Mouse (Mus musculus) MN1 (cell line): ENCODE results near the gene Cracr2b.
"Not testable (repeated sequence)": the region's sequence is repeated elsewhere in the genome, so short reads cannot be mapped to it uniquely, and the experiment has no call there.

ENCODE experiments used
- DNase-seq: peaks from one replicate; pipeline ENCODE4 v3.0.0-alpha.2; 2016; ENCODE audit warnings: low spot score

Cracr2b gene

GRCm38 (mm10) chr7:141433517-141434400 is 27.1 kb upstream of the Cracr2b start:
- DNase-seq = no peak

- DNase-seq = no peak
These were observed 26.4 kb upstream of the Cracr2b start for GRCm38 (mm10) chr7:141434464-141434863.

- peak; percentile 59 for DNase-seq
These were observed 25.6 kb upstream of the Cracr2b start for GRCm38 (mm10) chr7:141435129-141435855.

DNA sequence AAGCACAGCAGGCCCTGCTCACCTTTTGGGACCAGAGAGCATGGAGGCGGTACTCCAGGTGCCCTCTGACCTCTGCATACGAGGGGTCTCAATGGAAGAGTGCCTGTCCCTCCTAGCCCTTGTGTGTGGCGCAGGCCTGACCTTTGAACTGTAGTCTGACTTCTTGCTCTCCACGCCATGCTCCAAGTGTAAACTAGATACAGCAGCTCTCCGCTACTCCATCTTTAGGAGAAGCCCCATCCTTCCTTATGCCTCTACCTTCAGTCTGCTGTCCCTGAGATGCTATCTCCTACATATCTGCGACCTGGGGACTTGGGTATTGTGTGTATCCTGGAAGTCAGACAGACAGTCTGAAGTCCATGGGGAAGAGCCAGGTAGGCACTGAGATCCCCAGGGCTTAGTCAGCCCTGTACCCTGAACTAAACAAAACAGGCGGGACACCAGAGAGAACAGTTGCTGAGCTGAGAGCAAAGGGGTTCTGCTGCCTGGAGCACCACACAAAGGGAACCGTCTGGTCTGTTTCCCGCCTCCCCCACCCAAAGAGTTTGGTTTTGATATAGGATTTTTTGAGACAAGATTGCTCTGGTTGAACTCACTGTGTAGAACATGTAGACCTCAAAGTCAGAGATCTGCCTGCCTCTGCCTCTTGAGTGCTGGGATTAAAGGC is 24.9 kb upstream of the Cracr2b start:
- DNase-seq = no peak

DNA sequence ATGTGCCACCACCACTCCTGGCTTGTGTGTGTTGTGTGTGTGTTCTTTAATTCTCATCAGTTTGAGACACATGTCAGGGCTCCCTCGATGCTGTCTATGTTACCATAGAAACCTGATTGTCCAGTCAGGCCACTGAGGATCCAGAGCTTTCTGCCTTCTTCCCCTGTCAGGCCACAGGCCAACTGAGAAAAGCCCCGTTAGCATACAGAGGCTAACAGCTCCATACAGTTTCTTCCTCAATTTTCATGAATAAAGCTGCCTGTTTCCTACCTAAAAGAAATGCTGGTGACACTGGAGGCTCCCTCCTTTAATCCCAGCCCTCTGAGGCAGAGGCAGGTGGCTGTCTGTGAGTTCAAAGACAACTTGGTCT is 24.4 kb upstream of the Cracr2b start:
- no peak for DNase-seq

- DNase-seq = peak; percentile 86
These were observed 23.4 kb upstream of the Cracr2b start, which contains the start of gene Slc25a22 for GRCm38 (mm10) chr7:141437178-141438120. TSS of gene Slc25a22 (minus strand) at chr7:141437892.

GRCm38 (mm10) chr7:141438201-141438968 is 22.5 kb upstream of the Cracr2b start:
- no peak for DNase-seq

- no peak for DNase-seq
These were observed 21.7 kb upstream of the Cracr2b start for GRCm38 (mm10) chr7:141439140-141439679.

DNA sequence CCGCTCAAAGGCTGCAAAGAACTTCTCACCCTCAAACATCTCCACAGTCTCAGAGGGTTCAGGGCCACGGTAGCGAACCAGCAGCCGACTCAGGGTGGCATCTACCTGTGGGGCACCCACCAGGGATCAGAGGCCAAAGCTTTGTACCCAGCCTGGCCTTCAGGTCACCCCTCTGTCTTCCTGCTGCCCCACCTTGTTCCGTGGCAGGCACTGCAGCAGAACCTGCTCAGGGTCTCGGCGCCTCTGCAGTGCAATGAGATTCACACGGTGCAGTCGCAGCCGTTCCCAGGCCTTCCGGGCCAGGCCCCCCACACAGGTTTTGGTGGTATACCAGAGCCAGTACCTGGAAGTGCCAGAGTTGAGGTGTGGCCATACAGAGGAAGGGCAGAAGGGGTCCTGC is 21.1 kb upstream of the Cracr2b start:
- DNase-seq = no peak

DNA sequence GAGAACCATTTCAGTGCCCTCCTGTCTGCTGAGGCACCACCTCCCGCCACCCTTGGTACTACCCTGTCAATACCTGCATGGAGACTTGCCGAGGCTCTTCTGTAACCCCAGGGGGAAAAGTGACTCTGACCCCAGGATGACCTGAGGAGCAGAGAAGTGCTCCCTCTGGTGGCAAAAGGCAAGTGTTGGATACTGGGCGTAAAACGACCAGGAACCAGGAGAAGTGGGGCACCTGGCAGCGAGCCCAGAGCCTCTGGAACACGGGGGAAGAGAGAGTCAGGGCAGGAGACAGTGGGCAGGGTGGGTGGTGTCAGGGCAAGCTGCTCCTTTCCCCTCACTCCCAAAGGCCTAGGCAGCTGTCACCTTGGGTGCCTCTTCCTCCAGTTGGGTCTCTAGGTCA is 20.3 kb upstream of the Cracr2b start:
- DNase-seq = peak; percentile 83

DNA sequence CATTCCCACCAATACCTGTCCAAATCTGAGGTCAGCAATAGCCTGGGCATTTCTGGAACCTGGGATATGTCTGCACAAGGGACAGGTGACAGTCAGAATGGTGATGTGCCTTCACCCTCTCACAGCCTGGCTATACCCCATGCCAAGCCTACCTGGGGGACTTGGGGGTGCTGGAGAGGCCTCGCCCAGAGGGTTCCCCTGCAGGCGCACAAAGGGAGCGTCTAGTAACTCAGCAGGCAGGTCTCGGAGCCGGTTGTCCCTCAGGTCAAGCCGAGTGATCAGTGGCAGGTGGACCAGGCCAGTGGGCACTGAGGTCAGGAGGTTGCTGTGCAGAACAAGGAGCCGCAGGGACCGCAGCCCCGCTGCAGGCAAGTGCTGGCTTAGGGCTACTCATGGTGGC is 19.4 kb upstream of the Cracr2b start:
- DNase-seq = no peak

DNA sequence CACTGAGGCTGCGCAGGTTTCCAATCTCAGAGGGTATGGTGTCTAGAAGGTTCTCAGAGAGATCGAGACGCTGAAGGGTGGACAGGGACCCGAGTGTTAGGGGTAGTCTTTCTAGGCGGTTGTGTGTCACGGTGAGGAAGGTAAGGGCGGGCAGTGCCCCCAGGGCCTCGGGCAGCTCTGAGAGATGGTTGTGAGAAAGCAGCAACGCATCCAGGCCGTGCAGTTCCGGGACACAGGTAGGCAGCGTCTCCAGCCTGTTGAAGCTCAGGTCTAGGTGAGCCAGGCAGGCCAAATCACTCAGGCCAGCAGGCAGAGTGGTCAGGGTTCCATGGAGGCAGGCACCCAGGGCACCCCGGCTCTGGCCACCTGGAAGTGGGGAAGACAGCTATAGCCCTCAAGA is 18.7 kb upstream of the Cracr2b start:
- no peak for DNase-seq

DNA sequence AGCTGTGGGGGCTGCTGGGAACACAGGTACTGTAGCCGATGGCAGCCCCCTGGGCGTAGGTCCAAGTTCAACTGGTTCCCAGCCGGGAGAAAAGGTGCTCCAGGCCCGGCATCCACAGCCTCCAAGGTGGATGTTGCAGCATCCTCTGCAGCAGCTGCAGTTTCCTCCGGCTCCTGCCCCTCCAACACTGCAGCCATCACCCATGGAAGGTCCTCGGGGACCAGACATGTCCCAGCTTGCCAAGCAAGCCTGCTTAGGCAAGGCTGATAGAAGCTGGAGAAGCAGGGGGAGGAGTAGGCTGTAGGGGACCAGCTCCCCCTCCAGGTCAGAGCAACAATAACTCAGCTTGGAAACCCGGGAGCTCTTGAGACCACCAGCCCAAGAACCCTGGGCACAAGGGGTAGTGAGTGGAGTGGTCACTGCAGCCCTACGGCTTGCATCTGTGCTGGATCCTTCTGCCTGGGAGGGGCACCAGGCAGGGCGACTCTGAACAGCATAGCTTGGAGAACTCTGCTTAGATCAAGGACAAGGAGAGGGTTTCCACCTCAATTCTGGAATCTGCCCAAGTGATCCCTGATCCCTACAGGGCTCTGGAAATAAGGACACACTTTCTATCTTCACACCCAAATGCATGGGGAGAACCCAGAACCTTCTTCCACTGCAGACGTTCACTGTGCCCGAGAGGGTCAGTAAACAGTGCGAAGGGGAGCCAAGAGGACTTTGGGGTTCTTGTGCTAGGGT is 17.6 kb upstream of the Cracr2b start:
- DNase-seq = peak; percentile 72

GRCm38 (mm10) chr7:141443828-141444237 is 17.1 kb upstream of the Cracr2b start, which contains the start of gene Pidd1:
TSS of gene Pidd1 (minus strand) at chr7:141444025.
- peak; percentile 80 for DNase-seq

DNA sequence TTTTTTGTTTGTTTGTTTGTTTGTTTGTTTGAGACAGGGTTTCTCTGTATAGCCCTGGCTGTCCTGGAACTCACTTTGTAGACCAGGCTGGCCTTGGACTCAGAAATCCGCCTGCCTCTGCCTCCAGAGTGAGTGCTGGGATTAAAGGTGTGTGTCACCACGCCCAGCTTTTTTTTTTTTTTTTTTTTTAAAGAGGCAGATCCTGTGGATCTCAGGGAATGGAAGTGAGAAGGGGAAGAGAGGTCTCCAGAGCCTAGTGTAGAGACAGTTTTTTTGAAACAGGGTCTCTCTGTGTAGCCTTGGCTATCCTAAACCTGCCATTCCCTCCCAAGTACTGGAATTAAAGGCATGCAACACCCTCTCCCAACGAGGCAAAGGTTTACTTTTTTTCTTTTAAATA is 14.5 kb upstream of the Cracr2b start:
- not testable (repeated sequence) for DNase-seq

GRCm38 (mm10) chr7:141447110-141447991 is 13.5 kb upstream of the Cracr2b start, which contains the start of gene Rplp2:
TSS of gene Rplp2 (plus strand) at chr7:141447370.
- DNase-seq = peak; percentile 91

DNA sequence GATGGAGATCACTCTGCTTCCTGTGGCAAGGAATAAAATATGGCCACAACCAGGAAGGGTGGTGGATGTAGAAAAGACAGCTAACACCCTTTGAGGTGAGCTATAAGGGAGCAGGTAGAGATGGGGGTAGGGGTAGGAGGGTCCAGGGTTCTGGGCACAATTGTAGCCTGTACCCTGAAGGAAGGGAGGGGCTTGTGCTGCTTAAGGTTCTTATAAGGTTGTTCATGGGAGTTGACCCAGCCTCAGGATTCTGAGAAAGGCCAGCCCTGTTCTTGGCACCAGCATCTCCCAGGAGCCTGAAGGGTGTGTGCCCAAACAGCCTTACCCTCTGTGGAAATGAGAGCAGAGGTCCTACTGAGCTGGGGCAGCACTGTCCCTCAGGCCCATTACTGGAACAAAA is 9.0 kb upstream of the Cracr2b start:
- DNase-seq = no peak

- no peak for DNase-seq
These were observed 7.3 kb upstream of the Cracr2b start for GRCm38 (mm10) chr7:141453636-141454035.
